Mouse (Mus musculus): Measurements from ENCODE around the gene Dbnl. TPM values are rescaled to one million over a fixed set of nuclear protein-coding genes. Genes with fewer than 3 reads are reported as not detected.

The Dbnl gene
- total and polyA plus RNA-seq, 3 experiments: 70.3 to 124 (median 77.3) TPM

DNA sequence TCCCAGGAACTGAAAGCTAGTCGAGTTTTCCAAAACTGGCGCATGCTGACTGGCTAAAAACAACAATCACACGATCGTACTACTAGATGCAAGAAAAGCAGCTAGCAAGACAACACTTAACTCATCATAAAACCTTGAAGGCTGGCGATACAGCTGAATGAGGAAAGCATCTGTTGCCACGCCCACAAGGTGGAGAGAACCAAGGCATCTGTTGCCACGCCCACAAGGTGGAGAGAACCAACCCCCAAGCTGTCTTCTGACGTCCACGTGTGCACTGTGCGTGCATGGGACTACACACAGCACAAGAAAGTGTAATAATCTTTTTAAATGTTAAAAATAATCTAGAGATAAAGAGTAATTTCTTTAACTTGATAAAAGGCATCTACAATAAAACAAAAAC, 25.1 kb downstream of the Dbnl start:
- no peak overlapping the region for H3K4me2 ChIP-seq (ENCODE audit: insufficient read depth, low read depth, poor library complexity, severe bottlenecking)
- no peaks in the 10 kb centered on the region for H3K79me2 ChIP-seq (replicated peaks; ENCODE audit: control insufficient read depth, extremely low read depth, insufficient read depth, poor library complexity, severe bottlenecking)
- H3K9ac ChIP-seq (ENCODE audit: insufficient read depth, low read depth): no peak overlapping the region
- in situ Hi-C loops (cut with MboI; ENCODE audit: low pct_ligation_motif_present, low pct_unique_long_range_greater_than_20kb, low sequenced_read_pairs) (no loop called here), dilution Hi-C loops (cut with MboI; ENCODE audit: extremely low pct_ligation_motif_present, extremely low pct_unique_long_range_greater_than_20kb, low sequenced_read_pairs) (no loop called here)
- no peak overlapping the region for H3K4me3 ChIP-seq (replicated peaks in 1 of 3; ENCODE audit: low read depth in 2 of 3, low read length in 2 of 3, poor library complexity in 1 of 3)
- H3K27me3 ChIP-seq (replicated peaks): no peaks in the 10 kb centered on the region
- DNase-seq (ENCODE audit: extremely low read depth): no peak
- no peaks in the 10 kb centered on the region for H3K36me3 ChIP-seq (replicated peaks in 1 of 2; ENCODE audit: control insufficient read depth in 1 of 2, insufficient read depth in 1 of 2, low read length in 1 of 2)
- peaks cover 22% of the 10 kb centered on the region for H3K9me3 ChIP-seq (replicated peaks; ENCODE audit: low read length)
- H3K4me1 ChIP-seq (ENCODE audit: control insufficient read depth in 1 of 2, insufficient read depth in 2 of 2): no peaks in the 10 kb centered on the region
- H3K27ac ChIP-seq (ENCODE audit: insufficient read depth, low read depth): no peak overlapping the region
- TF ChIP-seq RAD21 (IDR thresholded peaks at IDR 0.05; ENCODE audit: low read depth, low read length) (no peak), ZKSCAN1 (IDR thresholded peaks at IDR 0.05; ENCODE audit: borderline replicate concordance, low read depth, low read length) (no peak)

DNA sequence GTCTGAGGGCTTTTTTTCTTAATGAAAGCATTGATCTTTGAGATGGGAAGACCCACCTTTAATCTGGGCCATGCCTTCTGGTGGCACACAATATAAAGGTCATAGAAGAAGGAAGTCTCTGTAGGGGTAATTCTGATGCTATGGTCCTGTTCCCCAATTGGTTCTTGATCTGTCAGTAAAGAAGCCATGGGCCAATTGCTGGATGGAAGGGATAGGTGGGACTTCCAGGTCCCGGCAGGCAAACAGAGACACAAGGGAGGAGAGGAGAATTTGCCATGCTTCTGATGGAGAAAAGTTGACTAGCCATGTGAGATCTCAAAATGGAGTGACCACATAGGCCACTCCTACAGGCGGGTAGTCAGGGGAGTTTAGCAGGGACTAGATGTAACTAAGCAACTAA, 30.9 kb downstream of the Dbnl start:
- Histone ChIP-seq H3K79me2 (replicated peaks; ENCODE audit: control insufficient read depth, extremely low read depth, insufficient read depth, poor library complexity, severe bottlenecking) (no peaks in the 10 kb centered on the region), H3K4me2 (ENCODE audit: insufficient read depth, low read depth, poor library complexity, severe bottlenecking) (no peak overlapping the region), H3K9me3 (replicated peaks; ENCODE audit: low read length) (peaks cover 25% of the 10 kb centered on the region), H3K4me3 (replicated peaks in 1 of 3; ENCODE audit: low read depth in 2 of 3, low read length in 2 of 3, poor library complexity in 1 of 3) (no peak overlapping the region), H3K36me3 (replicated peaks in 1 of 2; ENCODE audit: control insufficient read depth in 1 of 2, insufficient read depth in 1 of 2, low read length in 1 of 2) (no peaks in the 10 kb centered on the region), H3K27me3 (replicated peaks) (no peaks in the 10 kb centered on the region), H3K9ac (ENCODE audit: insufficient read depth, low read depth) (no peak overlapping the region), H3K27ac (ENCODE audit: insufficient read depth, low read depth) (no peak overlapping the region), H3K4me1 (ENCODE audit: control insufficient read depth in 1 of 2, insufficient read depth in 2 of 2) (no peaks in the 10 kb centered on the region)
- no peak for DNase-seq (ENCODE audit: extremely low read depth)
- TF ChIP-seq ZKSCAN1 (IDR thresholded peaks at IDR 0.05; ENCODE audit: borderline replicate concordance, low read depth, low read length) (no peak), HCFC1 (IDR thresholded peaks at IDR 0.05; ENCODE audit: low read depth, low read length) (no peak), PAX5 (IDR thresholded peaks at IDR 0.05; ENCODE audit: low read length) (no peak), POLR2AphosphoS2 (IDR thresholded peaks at IDR 0.05; ENCODE audit: low read depth, low read length) (no peak), JUND (conservative IDR thresholded peaks at IDR 0.05; ENCODE audit: low read depth, low read length) (no peak), E2F4 (IDR thresholded peaks at IDR 0.05; ENCODE audit: insufficient replicate concordance, low read depth, low read length) (no peak), POLR2A (IDR thresholded peaks at IDR 0.05; ENCODE audit: low read depth, low read length) (no peak; the same call in 1 of the 2 replicates), MXI1 (IDR thresholded peaks at IDR 0.05; ENCODE audit: low read depth, low read length) (no peak), GABPA (IDR thresholded peaks at IDR 0.05; ENCODE audit: insufficient replicate concordance, low read depth, low read length) (no peak), CHD1 (IDR thresholded peaks at IDR 0.05; ENCODE audit: low read depth, low read length) (no peak), EP300 (IDR thresholded peaks at IDR 0.05; ENCODE audit: low read length) (no peak), UBTF (IDR thresholded peaks at IDR 0.05; ENCODE audit: low read depth, low read length) (no peak), SIN3A (IDR thresholded peaks at IDR 0.05; ENCODE audit: low read length) (no peak), MAFK (IDR thresholded peaks at IDR 0.05; ENCODE audit: insufficient replicate concordance, low read length) (no peak), TCF12 (IDR thresholded peaks at IDR 0.05; ENCODE audit: low read depth, low read length) (no peak), USF2 (conservative IDR thresholded peaks at IDR 0.05; ENCODE audit: low read depth, low read length) (no peak), TBP (conservative IDR thresholded peaks at IDR 0.05; ENCODE audit: low read depth, low read length) (no peak), IRF4 (IDR thresholded peaks at IDR 0.05; ENCODE audit: low read depth, low read length) (no peak), USF1 (IDR thresholded peaks at IDR 0.05; ENCODE audit: low read depth, low read length) (no peak), CTCF (conservative IDR thresholded peaks at IDR 0.05 in 1 of 2, IDR thresholded peaks at IDR 0.05 in 1 of 2; ENCODE audit: low read depth in 2 of 2, low read length in 2 of 2) (no peak)
- in situ Hi-C loops (cut with MboI; ENCODE audit: low pct_ligation_motif_present, low pct_unique_long_range_greater_than_20kb, low sequenced_read_pairs): no loop called here
- dilution Hi-C loops (cut with MboI; ENCODE audit: extremely low pct_ligation_motif_present, extremely low pct_unique_long_range_greater_than_20kb, low sequenced_read_pairs): no loop called here

All from CH12.LX (cell line).